Mouse (Mus musculus) retina, postnatal 1 day (tissue): ENCODE measurements around the gene Fam131c.

ENCODE experiments used
- DNase-seq: peaks from one replicate; pipeline ENCODE4 v3.0.0-alpha.2; 2012

Fam131c gene

DNA sequence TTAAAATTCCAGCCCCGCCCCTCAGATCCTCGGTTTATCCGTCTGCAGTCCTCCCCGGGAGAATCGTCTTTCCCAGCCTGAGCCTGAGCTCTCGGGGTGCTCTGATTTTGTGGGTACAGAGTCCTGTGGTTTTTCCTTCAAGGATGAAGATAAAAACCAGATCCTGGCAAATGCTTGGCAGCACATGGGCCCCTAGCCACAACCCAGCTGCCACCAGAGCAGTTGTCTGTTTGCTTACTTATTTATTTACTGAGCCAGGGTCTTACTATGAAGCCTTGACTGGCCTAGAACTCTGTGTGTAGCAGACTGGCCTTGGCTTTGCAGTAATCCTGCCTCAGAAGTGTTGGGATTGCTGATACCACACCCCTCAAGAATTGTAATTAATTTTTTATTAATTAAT, 8.8 kb upstream of the Fam131c start:
- DNase-seq = no peak

DNA sequence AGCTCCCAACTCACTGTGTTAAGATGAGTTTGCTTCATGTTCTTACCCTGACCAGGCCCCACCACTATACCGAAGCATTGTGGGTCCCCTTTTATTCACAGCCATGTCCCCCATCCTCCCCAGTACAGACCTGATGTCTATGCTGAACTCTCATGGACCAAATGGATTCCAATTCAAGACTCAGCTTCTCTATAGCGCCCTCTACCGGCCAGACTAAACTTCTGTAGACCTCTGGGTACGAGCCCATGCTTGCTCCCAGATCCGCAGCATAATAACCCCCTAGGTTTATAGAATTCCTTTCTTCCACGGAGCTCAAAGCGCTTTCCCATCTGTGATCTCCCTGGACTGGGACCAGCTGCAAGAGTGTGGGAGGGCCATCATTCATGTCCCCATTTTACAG, 7.2 kb upstream of the Fam131c start:
- DNase-seq = peak; percentile 75

DNA sequence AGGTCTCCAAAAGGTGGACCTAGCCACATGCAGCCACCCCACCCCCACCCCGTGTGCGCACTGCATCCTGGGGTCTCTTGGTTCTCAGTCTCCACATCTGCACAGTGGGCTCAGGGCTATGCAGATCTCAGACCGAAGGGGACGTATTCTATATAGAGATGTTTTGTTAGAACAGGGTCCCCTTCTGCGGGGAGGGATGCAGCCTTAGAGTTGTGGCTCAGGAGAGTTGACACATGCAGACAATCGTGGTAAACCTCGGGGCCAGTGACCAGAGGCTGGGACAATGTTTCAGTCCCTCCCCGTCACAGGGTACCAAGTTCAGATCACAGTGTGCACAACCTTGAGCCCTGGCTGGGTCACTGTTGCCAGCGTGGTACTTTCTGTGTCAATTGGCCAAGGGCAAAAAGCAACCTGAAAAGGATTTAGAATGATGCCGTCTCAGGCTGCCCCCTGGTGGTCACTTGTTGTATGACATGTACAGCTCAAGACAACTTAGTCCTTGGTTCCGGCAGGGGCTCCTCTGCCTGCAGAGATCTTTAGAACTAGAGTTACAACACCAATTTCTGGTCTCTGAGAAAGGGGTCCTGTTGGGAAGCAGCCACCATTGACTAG, 5.0 kb upstream of the Fam131c start:
- DNase-seq = peak; percentile 90

DNA sequence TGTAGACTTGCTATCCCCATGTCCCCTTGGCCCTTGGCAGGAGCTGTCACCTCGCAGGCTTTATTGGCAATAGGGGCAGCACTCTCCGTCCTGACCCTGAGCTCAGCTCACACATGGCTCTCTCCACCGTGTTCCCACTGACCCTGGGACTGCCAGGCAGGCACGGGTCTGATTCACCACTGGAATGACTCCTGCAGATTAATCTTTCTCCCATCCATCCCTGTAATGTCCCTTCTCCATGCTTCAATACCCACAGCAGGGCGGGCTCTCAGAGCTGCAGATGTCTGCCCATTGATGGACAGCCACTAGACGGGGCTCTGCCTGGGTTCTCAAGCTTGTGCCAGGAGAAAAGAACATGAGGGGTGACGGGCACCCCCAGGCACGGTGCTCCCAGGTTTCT, 2.9 kb upstream of the Fam131c start:
- DNase-seq = no peak

DNA sequence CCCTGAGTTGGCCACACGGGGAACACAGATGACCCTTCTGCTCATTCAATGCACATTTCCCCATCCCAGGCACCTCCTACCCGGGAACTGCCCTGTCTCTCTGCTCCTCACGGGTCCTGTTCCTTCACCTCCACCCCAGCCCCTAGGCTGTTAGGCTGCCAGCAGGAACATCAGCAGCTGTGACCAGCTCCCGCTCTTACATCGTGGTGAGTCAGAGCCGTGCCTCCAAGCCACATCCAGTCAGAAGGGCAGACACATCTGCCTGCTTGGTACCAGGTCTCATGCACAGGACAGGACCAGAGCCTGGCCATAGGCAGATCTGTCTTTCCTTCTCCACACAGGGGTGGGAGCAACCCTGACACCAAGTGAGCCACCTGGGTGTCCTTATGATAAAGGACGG, 2.1 kb upstream of the Fam131c start:
- no peak for DNase-seq

DNA sequence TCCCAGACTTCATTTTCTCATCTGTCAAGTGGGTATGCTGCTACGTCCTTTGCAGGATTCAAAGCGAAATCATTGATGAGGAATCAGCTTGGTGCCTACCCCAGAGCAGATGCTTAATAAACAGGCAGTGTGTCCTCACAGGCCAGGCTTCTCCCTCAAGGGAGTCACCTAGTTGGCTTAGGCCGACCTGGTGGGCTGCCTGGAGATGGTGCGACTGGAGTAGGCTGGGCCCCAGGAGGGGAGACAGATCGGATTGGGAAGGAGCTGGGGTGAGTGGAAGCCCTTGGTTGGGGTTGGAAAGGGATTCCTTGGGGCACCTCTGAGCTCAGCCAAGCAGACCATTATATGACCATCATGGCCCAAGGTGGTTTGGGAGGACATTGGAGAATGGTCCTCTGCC, 4.4 kb downstream of the Fam131c start:
- no peak for DNase-seq

DNA sequence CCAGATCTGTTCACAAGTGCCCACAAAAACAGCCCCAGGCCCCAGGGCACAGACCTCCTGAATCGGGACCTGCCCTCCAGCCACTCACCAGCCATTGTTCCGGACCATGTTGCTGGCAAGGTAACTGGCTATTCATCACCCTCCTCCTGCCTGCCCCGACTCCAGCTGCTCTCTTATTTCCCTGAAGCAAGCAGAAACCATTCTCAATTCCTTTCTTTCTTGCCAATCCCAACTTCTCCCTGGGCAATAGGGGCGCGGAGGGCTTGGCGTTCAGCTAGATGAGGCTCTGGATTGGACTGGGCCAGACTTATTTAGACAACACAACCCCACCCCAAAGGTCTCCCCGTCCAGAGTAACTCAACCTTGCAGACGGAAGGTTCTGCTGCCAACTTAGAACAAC, 11.7 kb downstream of the Fam131c start:
- no peak for DNase-seq

DNA sequence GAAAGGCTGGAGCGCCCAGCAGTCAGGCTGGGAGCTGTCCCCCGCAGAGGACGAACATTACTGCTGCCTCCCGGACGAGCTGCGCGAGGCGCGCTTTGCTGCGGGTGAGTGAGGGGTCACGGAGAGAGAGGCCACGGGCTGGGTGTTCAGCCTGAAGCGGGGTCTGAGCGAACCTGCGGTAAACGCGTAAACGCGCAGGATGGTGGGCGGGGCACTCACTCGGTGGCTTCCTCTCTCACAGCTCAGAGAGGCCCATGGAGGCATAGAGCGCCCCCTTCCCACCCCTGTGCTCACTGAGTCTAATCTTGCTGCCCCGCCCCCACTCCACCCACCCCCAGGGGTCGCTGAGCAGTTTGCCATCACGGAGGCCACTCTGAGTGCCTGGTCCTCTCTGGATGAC, 14.4 kb downstream of the Fam131c start:
- peak; percentile 74 for DNase-seq

DNA sequence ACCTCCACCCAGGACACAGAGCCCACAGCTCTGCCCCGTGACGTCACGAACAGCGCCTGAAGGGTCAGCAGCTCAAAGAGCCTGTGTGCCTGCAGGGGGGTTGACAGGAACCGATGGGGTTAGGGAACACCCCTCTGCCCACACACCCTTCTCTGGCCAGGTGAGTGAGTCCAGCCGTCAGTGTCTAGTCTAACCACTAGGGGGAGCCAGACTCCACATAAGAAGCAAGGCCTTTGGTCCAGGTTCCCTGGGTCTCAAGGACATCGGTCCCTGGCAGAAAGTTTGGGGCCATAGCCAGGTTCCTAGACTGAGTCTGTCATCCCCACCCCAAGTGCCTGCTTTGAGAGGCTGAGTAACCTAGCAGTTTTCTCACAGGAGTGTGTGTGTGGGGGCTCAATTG, 17.3 kb downstream of the Fam131c start:
- peak; percentile 82 for DNase-seq

DNA sequence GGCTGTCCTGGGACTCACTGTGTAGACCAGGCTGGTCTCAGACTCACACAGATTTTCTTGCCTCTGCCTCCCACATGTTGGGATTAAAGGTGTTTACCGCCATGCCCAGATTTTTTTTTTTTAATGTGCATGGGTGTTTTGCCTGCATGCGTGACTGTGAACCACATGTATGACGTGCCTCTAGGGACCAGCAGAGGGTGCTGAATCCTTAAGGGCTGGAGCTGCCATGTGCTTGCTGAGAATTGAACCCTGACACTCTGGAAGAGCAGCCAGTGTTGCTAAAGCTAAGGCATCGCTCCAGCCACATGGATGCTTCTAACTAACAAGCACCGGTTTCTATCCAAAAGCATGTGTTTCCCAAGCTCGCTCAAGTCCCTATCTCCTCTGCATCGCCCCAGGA, 18.1 kb downstream of the Fam131c start:
- no peak for DNase-seq

DNA sequence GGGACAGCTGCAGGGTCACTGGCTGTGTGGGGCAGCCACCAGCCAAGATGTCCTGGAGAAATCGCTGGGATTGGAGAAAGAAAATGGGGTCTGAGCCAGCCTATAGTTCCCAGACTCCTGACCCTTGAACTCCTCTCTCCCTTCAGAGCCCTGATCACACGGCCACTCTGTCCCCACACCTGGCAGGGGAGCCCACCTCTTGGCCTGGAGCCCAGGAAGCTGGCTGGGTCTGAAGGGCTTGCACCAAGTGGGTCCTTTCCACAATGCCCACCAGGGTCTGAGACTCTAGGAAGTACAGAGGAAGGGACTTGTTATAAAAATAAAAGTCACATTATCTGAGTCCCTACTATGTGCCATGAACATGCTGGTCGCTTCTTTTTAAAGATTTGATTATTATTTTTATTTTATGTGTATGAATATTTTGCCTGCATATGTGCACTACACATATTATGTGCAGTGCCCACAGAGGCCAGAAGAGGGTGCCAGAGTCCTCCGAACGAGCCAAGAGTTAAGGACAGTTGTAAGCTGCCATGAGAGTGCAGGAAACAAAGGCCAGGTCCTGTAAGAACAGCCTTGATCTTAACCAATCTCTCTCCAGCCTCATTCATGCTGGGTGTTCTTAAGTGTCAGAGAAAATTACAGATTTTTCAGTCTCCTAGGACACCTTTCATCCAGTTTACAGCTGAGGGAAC, 19.2 kb downstream of the Fam131c start:
- DNase-seq = peak; percentile 81

DNA sequence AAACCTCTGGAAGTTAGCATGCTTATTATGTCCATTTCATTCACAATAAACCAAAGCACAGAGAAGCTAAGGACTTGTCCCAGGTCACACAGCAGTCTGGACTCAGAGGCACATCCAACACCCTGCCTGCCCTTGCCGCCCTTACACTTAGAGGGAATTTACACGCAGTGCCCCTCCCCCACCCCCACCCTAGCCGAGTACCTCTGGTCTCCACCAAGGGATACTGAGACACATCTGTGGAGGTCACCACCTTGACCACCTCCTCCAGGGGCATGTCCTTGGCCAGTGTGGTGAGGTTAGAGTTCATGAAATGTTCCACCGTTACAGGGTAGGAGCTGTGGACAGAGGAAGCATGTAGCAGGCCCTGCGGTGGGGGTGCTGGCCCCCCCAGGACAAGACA, 19.9 kb downstream of the Fam131c start:
- DNase-seq = no peak

DNA sequence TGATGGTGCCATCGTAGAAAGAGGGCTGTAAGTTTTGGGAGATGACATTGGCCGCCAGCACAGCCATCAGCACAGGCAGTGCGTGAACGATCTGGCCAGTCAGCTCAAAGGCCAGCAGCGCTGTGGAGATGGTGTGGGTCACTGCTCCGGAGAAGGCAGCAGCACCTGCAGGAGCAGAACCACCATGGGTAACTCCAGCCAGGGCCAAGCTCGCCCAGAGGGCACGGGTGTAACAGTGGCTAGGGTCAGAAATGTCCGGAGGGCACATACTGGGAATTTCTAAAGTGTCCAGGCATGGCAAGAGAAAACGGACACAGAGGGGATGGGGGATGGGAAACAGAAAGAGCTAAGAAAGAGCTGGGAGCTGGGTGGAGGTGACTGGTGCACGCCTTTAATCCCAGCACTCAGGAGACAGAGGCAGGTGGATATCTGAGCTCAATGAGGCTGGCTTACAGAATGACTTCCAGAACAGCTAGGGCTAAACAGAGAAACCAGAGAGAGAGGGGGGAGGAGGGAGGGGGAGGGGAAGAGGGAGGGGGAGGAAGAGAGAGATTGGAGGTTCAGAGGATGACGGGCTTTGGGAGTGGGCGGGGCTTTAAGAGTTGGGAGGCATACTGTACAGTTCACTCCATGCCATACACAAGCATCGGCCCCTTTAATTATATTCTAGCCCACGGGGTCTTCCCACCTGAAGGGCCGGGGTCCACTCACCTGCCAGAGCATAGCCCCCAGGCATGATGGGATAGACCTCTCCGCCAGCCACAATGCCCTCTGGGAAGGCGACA, 21.5 kb downstream of the Fam131c start:
- no peak for DNase-seq

DNA sequence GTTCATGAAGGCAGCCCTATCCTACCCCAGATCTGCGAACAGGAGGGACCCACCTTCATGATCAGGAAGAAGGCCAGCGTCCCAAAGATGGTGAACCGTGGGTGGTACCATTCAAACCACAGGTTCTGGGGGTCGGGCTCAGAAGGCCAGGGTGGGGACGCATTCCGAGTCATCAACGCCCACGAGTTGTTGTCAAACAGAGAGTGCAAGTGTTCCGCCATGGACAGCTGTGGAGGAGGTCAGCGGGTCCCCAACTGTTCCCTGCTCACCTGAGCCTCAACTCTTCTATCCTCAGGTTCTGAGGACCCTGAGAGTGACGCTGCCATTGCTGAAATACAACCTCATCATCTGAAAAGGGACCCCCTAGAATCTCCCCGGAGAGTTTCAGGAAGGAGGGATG, 23.3 kb downstream of the Fam131c start:
- no peak for DNase-seq

DNA sequence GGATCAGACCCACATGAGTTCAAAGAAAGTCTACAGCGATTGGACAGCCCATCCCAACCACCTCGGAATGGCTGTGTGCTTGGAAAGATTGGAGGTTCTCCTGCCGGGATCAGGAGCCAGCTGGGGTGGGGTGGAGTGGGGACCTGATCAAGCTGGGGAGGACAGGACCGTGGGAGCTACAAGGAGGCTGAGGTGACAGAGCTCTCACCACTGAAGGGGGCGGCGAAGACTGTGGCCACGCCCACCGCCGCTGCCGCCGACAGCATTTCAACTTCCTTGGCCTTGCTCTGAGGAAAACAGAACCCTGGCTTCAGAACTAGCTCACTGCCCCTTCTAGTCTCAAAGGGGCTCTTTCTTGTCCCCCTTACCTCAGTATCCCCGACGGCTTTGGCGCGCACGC, 26.7 kb downstream of the Fam131c start:
- DNase-seq = no peak

DNA sequence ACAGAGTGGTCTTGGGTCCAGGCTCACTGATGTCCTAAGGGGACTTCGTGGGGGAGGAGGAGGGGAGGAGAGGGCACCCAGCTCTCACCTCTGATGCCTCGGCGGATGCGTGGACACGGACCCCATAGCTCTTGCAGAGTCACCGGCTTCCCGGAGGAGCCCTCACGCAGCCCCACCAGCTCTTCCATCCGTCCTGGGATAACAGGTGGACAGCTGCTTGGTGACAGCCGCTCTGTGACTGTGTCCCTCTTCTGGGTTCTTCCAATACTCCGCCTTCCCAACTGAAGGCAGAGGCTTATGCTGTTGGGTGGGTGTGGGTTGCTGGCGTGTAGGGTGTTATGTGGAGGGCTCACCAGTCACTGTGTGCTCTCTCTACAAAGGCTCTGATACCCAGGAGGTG, 29.8 kb downstream of the Fam131c start:
- DNase-seq = no peak

DNA sequence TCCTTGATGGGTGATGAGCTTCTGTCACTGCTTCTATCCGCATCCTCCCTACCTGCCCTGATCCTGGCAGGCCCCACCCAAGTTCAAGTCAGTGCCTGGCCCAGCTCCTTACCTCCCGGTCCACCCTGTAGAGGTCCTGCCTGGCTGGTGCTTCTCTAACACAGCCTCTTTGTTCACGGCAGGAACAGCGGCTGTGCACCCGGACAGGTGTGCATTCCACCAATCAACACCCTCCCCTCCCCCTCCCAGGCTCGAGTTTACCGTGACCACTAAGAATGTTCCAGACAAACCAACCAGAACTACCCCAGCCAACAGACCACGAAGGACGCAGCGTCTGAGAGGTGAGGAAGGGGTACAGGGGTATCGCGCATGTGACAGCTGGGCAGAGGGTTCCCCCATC, 30.5 kb downstream of the Fam131c start, which contains the start of gene Clcnka:
TSS of gene Clcnka (minus strand) at position 180 of the 400 bp plus-strand sequence.
- DNase-seq = no peak

DNA sequence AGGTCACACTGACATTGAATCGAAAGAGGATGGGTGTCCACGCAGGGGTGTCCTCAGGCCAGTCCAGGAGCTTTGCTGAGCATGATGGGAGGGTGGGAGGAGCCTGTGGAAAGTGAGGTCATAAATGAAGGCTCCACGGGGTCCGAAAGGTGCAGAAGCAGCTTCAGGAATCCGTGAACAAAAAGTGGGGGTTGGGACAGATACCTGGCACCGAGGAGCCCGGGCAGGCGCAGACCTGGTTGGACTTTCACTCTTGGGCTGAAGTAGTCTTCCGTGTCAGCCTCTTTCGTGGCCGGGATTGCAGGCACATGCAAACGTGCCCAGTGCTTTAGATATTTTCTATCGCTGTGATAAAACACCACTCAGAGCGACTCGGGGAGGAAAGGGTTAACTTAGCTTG, 32.2 kb downstream of the Fam131c start:
- DNase-seq = no peak

DNA sequence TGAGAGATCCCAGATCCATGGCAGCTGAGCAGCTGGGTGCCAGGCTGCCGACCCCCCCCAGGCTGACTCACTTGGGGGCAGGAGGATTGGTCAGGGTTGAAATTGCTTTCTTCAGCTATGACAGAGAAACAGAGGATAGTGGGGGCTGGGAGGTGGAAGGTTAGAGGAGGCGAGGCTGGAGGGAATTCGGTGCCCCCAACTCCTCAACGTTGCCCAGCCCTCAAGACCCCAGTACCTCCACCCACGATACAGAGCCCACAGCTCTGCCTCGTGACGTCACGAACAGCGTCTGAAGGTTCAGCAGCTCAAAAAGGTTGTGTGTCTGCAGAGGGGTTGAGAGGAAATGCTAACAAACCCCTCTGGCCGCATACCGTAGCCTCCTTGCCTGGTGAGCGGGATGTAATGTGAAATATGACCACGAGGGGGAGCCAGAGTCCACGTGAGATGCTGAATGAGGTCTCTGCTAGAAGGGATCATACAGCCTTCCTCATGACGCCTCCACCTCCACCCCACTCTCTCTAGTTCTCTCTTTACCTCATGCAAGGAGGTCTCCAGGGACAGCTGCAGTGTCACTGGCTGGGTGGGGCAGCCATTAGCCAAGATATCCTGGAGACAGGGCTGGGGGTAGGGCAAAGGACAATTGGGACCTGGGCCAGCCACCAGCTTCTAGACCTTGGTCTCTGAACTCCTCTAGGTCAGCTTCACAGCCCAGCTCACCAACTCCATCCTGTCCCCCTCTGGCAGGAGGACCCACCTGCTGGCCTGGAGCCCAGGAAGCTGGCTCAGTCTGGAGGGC, 36.7 kb downstream of the Fam131c start:
- DNase-seq = peak; percentile 91

DNA sequence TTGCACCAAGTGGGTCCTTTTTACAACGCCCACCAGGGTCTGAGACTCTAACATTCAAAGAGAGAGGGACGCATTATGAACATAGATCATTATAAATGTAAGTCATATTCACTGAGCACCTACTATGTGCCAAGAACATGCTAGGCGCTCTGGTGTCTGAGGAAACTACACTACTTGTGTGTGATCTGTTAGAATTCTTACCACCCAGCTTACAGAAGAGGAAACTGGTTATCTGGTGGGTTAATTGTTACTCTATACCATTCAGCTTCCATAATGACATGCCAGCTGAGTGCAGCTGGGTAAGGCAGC, 37.2 kb downstream of the Fam131c start:
- DNase-seq = no peak

DNA sequence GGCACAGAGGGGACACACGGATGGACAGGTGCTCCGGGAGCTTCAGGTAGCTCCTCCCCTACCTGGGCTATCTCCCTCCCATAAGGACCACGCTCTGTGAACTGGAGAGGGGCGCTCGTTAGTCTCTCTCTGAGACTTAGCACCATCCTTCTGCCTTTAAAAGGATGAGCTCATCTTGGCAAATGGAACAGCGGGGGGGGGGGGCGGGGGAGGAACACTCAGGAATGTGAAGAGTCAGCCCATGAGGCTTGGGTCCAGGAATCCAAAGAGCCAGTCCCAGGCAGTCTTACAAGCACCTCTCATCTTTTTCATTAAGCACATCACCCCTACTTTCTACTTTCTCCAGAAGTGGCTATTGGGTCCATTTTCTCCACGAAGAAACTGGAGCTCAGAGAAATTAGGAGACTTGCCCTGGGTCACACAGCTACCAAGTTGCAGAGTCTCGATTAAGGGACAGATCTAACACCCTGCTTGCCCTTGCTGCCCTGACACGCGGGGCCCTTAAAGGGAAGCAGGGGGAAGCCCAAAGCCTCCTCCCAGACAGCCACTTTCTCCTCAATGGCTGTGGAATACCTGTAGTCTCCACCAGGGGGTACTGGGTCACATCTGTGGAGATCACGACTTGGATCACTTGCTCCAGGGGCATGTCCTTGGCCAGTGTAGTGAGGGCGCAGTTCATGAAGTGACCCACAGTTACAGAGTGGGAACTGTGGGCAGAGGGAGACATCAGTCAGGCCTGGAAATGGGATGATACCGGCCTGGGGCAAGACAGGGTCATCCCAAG, 38.7 kb downstream of the Fam131c start:
- DNase-seq = peak; percentile 74

DNA sequence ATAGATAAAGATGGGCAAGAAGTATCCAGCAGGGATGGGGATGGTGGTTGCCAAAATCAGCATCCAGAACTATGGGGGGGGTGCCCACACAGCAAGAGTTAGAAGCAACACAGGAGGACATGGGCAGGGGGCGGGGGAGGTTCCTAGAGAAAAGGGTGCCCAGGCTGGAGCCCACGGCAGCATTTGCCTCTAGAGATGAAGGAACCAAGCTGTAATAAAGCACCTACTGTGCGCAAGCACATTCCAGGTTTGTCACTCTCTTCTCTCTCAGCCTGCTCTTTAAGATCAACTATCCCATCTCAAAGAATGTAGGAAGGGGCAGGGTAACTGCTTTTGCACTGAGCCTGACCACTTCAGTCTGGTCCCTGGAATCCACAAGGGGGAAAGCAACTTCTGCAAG, 40.6 kb downstream of the Fam131c start:
- no peak for DNase-seq
